Mouse (Mus musculus): ENCODE results near the gene Nt5c.
"Not testable (repeated sequence)": the region's sequence is repeated elsewhere in the genome, so short reads cannot be mapped to it uniquely, and the experiment has no call there.

The Nt5c gene

GRCm38 (mm10) chr11:115491356-115492083 is at the start of gene Nt5c:
Gene Nt5c (minus strand): TSS chr11:115491862.
- peak; percentile 83 for DNase-seq

- peak; percentile 17 for DNase-seq
Measured at GRCm38 (mm10) chr11:115538045-115538444, 46.4 kb upstream of the Nt5c start.

GRCm38 (mm10) chr11:115536856-115537568 is 45.4 kb upstream of the Nt5c start:
- no peak for DNase-seq

GRCm38 (mm10) chr11:115536038-115536681 is 44.5 kb upstream of the Nt5c start, which contains the start of gene Sumo2:
Gene Sumo2 (minus strand): TSS chr11:115536276.
- DNase-seq = peak; percentile 99

- peak; percentile 41 for DNase-seq
Measured at GRCm38 (mm10) chr11:115535401-115536037, 43.9 kb upstream of the Nt5c start.

GRCm38 (mm10) chr11:115534759-115535371 is 43.2 kb upstream of the Nt5c start:
- DNase-seq = no peak

- DNase-seq = not testable (repeated sequence)
Measured at GRCm38 (mm10) chr11:115526446-115526845, 34.8 kb upstream of the Nt5c start.

- no peak for DNase-seq
Measured at GRCm38 (mm10) chr11:115522703-115523102, 31.0 kb upstream of the Nt5c start.

GRCm38 (mm10) chr11:115522238-115522637 is 30.6 kb upstream of the Nt5c start:
- no peak for DNase-seq

- DNase-seq = no peak
Measured at GRCm38 (mm10) chr11:115521080-115521479, 29.4 kb upstream of the Nt5c start.

- no peak for DNase-seq
Measured at GRCm38 (mm10) chr11:115520218-115520617, 28.6 kb upstream of the Nt5c start.

GRCm38 (mm10) chr11:115519581-115519980 is 27.9 kb upstream of the Nt5c start:
- no peak for DNase-seq

GRCm38 (mm10) chr11:115518693-115519092 is 27.0 kb upstream of the Nt5c start:
- DNase-seq = no peak

GRCm38 (mm10) chr11:115516942-115517341 is 25.3 kb upstream of the Nt5c start:
- no peak for DNase-seq

- DNase-seq = no peak
Measured at GRCm38 (mm10) chr11:115515021-115515420, 23.4 kb upstream of the Nt5c start.

- peak; percentile 99 for DNase-seq
Measured at GRCm38 (mm10) chr11:115514238-115514663, 22.6 kb upstream of the Nt5c start, which contains the start of gene Jpt1. Gene Jpt1 (minus strand): TSS chr11:115514387.

- DNase-seq = peak; percentile 26
Measured at GRCm38 (mm10) chr11:115513271-115514237, 21.9 kb upstream of the Nt5c start.

- DNase-seq = no peak
Measured at GRCm38 (mm10) chr11:115512407-115513183, 20.9 kb upstream of the Nt5c start.

GRCm38 (mm10) chr11:115512004-115512403 is 20.3 kb upstream of the Nt5c start:
- DNase-seq = no peak

GRCm38 (mm10) chr11:115511121-115511520 is 19.5 kb upstream of the Nt5c start:
- DNase-seq = no peak

GRCm38 (mm10) chr11:115510507-115510888 is 18.8 kb upstream of the Nt5c start:
- no peak for DNase-seq
